Mouse (Mus musculus) CH12.LX (cell line): Measurements from ENCODE around the gene Atg4b. TPM values are rescaled to one million over a fixed set of nuclear protein-coding genes. Genes with fewer than 3 reads are reported as not detected.

Experiments
- DNase-seq: peaks from one replicate; pipeline ENCODE4 v3.0.0-alpha.2; 2013; ENCODE audit errors: extremely low read depth
- H3K27ac ChIP-seq: 2 replicates; pipeline ENCODE4 v1.5.1; 2012; ENCODE audit warnings: low read depth, mild to moderate bottlenecking, control low read depth, moderate library complexity; ENCODE audit not compliant: insufficient read depth
- H3K27me3 ChIP-seq: replicated peaks from 2 replicates; pipeline ENCODE3; 2012; ENCODE audit warnings: inconsistent platforms
- H3K36me3 ChIP-seq, 2 experiments: replicated peaks in 1 of 2; 2 replicates each; pipeline versions ENCODE3 to v1.6.1; 2012; ENCODE audit warnings: inconsistent platforms in 1 of 2, low read length in 1 of 2, mild to moderate bottlenecking in 1 of 2, mixed read lengths in 1 of 2, moderate library complexity in 1 of 2; ENCODE audit not compliant: control insufficient read depth in 1 of 2, insufficient read depth in 1 of 2
- H3K4me1 ChIP-seq, 2 experiments: 2 replicates each; pipeline ENCODE4 v1.6.1; 2012; ENCODE audit warnings: inconsistent platforms in 1 of 2, moderate library complexity in 1 of 2; ENCODE audit not compliant: insufficient read depth in 2 of 2, control insufficient read depth in 1 of 2
- H3K4me2 ChIP-seq: 2 replicates; pipeline ENCODE4 v1.6.1; 2012; ENCODE audit warnings: low read depth, mild to moderate bottlenecking, control low read depth; ENCODE audit not compliant: poor library complexity, insufficient read depth, severe bottlenecking
- H3K4me3 ChIP-seq, 3 experiments: fragments of 150-350 bp in 1 of 3; sonication (generic) in 1 of 3; replicated peaks in 1 of 3; 2 replicates each; pipeline versions ENCODE3 to v1.5.1; 2011 to 2012; ENCODE audit warnings: low read depth in 2 of 3, low read length in 2 of 3, mild to moderate bottlenecking in 2 of 3, moderate library complexity in 2 of 3, control low read depth in 1 of 3, improper control_type of control experiment in 1 of 3, inconsistent platforms in 1 of 3, mixed read lengths in 1 of 3; ENCODE audit not compliant: poor library complexity in 1 of 3
- H3K79me2 ChIP-seq: replicated peaks from 2 replicates; pipeline ENCODE4 v1.6.1; 2012; ENCODE audit warnings: mild to moderate bottlenecking, moderate library complexity; ENCODE audit not compliant: control insufficient read depth, poor library complexity, insufficient read depth, severe bottlenecking; ENCODE audit errors: extremely low read depth
- H3K9ac ChIP-seq: 2 replicates; pipeline ENCODE4 v1.6.1; 2012; ENCODE audit warnings: low read depth, mild to moderate bottlenecking, control low read depth, moderate library complexity; ENCODE audit not compliant: insufficient read depth
- H3K9me3 ChIP-seq: replicated peaks from 2 replicates; pipeline ENCODE3; 2012; ENCODE audit warnings: low read length, inconsistent platforms, mixed read lengths
- BHLHE40 ChIP-seq: IDR thresholded peaks from 2 replicates; pipeline ENCODE4 v1.6.1; 2011; ENCODE audit warnings: mild to moderate bottlenecking, low read depth, low read length, improper control_type of control experiment
- CHD1 ChIP-seq: IDR thresholded peaks from 2 replicates; pipeline ENCODE4 v1.6.1; 2012; ENCODE audit warnings: low read depth, low read length, improper control_type of control experiment, inconsistent platforms
- CHD2 ChIP-seq: IDR thresholded peaks from 2 replicates; pipeline ENCODE4 v1.6.1; 2011; ENCODE audit warnings: low read length, improper control_type of control experiment
- CTCF ChIP-seq, 2 experiments: IDR thresholded peaks in 1 of 2; conservative IDR thresholded peaks in 1 of 2; 2 replicates each; pipeline ENCODE4 v1.5.1; 2011 to 2012; ENCODE audit warnings: low read depth in 2 of 2, low read length in 2 of 2, improper control_type of control experiment in 1 of 2, inconsistent platforms in 1 of 2, mild to moderate bottlenecking in 1 of 2, moderate library complexity in 1 of 2
- E2F4 ChIP-seq: IDR thresholded peaks from 2 replicates; pipeline ENCODE4 v1.6.1; 2011; ENCODE audit warnings: low read depth, low read length, improper control_type of control experiment; ENCODE audit not compliant: insufficient replicate concordance
- ELF1 ChIP-seq: IDR thresholded peaks from 2 replicates; pipeline ENCODE4 v1.6.1; 2014; ENCODE audit warnings: low read depth, mild to moderate bottlenecking, inconsistent platforms, low read length, improper control_type of control experiment
- EP300 ChIP-seq: IDR thresholded peaks from 2 replicates; pipeline ENCODE4 v1.6.1; 2011; ENCODE audit warnings: low read length, improper control_type of control experiment
- ETS1 ChIP-seq: conservative IDR thresholded peaks from 2 replicates; pipeline ENCODE4 v1.6.1; 2012; ENCODE audit warnings: low read depth, mild to moderate bottlenecking, inconsistent platforms, low read length, improper control_type of control experiment, moderate library complexity
- GABPA ChIP-seq: IDR thresholded peaks from 2 replicates; pipeline ENCODE4 v1.6.1; 2012; ENCODE audit warnings: low read depth, low read length, improper control_type of control experiment, inconsistent platforms; ENCODE audit not compliant: insufficient replicate concordance
- HCFC1 ChIP-seq: IDR thresholded peaks from 2 replicates; pipeline ENCODE4 v1.6.1; 2012; ENCODE audit warnings: low read depth, mild to moderate bottlenecking, inconsistent platforms, low read length, improper control_type of control experiment
- IRF4 ChIP-seq: IDR thresholded peaks from 2 replicates; pipeline ENCODE4 v1.6.1; 2014; ENCODE audit warnings: low read depth, mild to moderate bottlenecking, inconsistent platforms, low read length, improper control_type of control experiment
- JUN ChIP-seq: IDR thresholded peaks from 2 replicates; pipeline ENCODE4 v1.6.1; 2011; ENCODE audit warnings: low read depth, mild to moderate bottlenecking, low read length, improper control_type of control experiment, moderate library complexity; ENCODE audit not compliant: insufficient read depth
- JUND ChIP-seq: conservative IDR thresholded peaks from 2 replicates; pipeline ENCODE4 v1.6.1; 2011; ENCODE audit warnings: low read depth, low read length, improper control_type of control experiment
- KAT2A ChIP-seq: IDR thresholded peaks from 2 replicates; pipeline ENCODE4 v1.6.1; 2012; ENCODE audit warnings: low read length, improper control_type of control experiment, inconsistent platforms; ENCODE audit not compliant: insufficient replicate concordance
- MAFK ChIP-seq: IDR thresholded peaks from 2 replicates; pipeline ENCODE4 v1.6.1; 2011; ENCODE audit warnings: low read length, improper control_type of control experiment; ENCODE audit not compliant: insufficient replicate concordance
- MAX ChIP-seq: IDR thresholded peaks from 2 replicates; pipeline ENCODE4 v1.6.1; 2011; ENCODE audit warnings: low read length, improper control_type of control experiment
- MAZ ChIP-seq: IDR thresholded peaks from 2 replicates; pipeline ENCODE4 v1.6.1; 2012; ENCODE audit warnings: low read depth, mild to moderate bottlenecking, inconsistent platforms, low read length, improper control_type of control experiment, moderate library complexity
- MEF2A ChIP-seq: IDR thresholded peaks from 2 replicates; pipeline ENCODE4 v1.6.1; 2014; ENCODE audit warnings: low read depth, mild to moderate bottlenecking, inconsistent platforms, low read length, improper control_type of control experiment, borderline replicate concordance
- MXI1 ChIP-seq: IDR thresholded peaks from 2 replicates; pipeline ENCODE4 v1.6.1; 2011; ENCODE audit warnings: mild to moderate bottlenecking, low read depth, low read length, improper control_type of control experiment
- MYC ChIP-seq: IDR thresholded peaks from 2 replicates; pipeline ENCODE4 v1.6.1; 2011; ENCODE audit warnings: low read depth, mild to moderate bottlenecking, improper control_type of control experiment, low read length
- NELFE ChIP-seq: IDR thresholded peaks from 2 replicates; pipeline ENCODE4 v1.6.1; 2011; ENCODE audit warnings: low read depth, low read length, improper control_type of control experiment
- NRF1 ChIP-seq: IDR thresholded peaks from 2 replicates; pipeline ENCODE4 v1.6.1; 2014; ENCODE audit warnings: low read depth, mild to moderate bottlenecking, inconsistent platforms, low read length, improper control_type of control experiment, moderate library complexity
- PAX5 ChIP-seq: IDR thresholded peaks from 2 replicates; pipeline ENCODE4 v1.6.1; 2012; ENCODE audit warnings: low read length, inconsistent platforms, mixed read lengths
- POLR2A ChIP-seq: IDR thresholded peaks from 2 replicates; pipeline ENCODE4 v1.6.1; 2011; ENCODE audit warnings: low read depth, mild to moderate bottlenecking, improper control_type of control experiment, low read length
- POLR2AphosphoS2 ChIP-seq: IDR thresholded peaks from 2 replicates; pipeline ENCODE4 v1.6.1; 2011; ENCODE audit warnings: low read depth, low read length, improper control_type of control experiment
- RAD21 ChIP-seq: IDR thresholded peaks from 2 replicates; pipeline ENCODE4 v1.6.1; 2011; ENCODE audit warnings: low read depth, mild to moderate bottlenecking, low read length, improper control_type of control experiment, moderate library complexity
- RCOR1 ChIP-seq: conservative IDR thresholded peaks from 2 replicates; pipeline ENCODE4 v1.6.1; 2012; ENCODE audit warnings: low read depth, mild to moderate bottlenecking, inconsistent platforms, low read length, improper control_type of control experiment
- SIN3A ChIP-seq: IDR thresholded peaks from 2 replicates; pipeline ENCODE4 v1.6.1; 2012; ENCODE audit warnings: low read length, improper control_type of control experiment, inconsistent platforms
- SMC3 ChIP-seq: IDR thresholded peaks from 2 replicates; pipeline ENCODE4 v1.6.1; 2011; ENCODE audit warnings: low read depth, low read length, improper control_type of control experiment
- TBP ChIP-seq: conservative IDR thresholded peaks from 2 replicates; pipeline ENCODE4 v1.6.1; 2011; ENCODE audit warnings: low read depth, low read length, improper control_type of control experiment
- TCF12 ChIP-seq: IDR thresholded peaks from 2 replicates; pipeline ENCODE4 v1.6.1; 2014; ENCODE audit warnings: low read depth, mild to moderate bottlenecking, inconsistent platforms, low read length, improper control_type of control experiment
- UBTF ChIP-seq: IDR thresholded peaks from 2 replicates; pipeline ENCODE4 v1.6.1; 2012; ENCODE audit warnings: low read depth, mild to moderate bottlenecking, inconsistent platforms, low read length, improper control_type of control experiment, moderate library complexity
- USF1 ChIP-seq: IDR thresholded peaks from 2 replicates; pipeline ENCODE4 v1.6.1; 2014; ENCODE audit warnings: low read depth, mild to moderate bottlenecking, inconsistent platforms, low read length, improper control_type of control experiment
- USF2 ChIP-seq: conservative IDR thresholded peaks from 2 replicates; pipeline ENCODE4 v1.6.1; 2011; ENCODE audit warnings: low read depth, low read length, improper control_type of control experiment
- ZC3H11A ChIP-seq: IDR thresholded peaks from 2 replicates; pipeline ENCODE4 v1.6.1; 2012; ENCODE audit warnings: low read depth, mild to moderate bottlenecking, inconsistent platforms, low read length, improper control_type of control experiment
- ZKSCAN1 ChIP-seq: IDR thresholded peaks from 2 replicates; pipeline ENCODE4 v1.6.1; 2012; ENCODE audit warnings: low read depth, inconsistent platforms, low read length, improper control_type of control experiment, borderline replicate concordance
- ZMIZ1 ChIP-seq: IDR thresholded peaks from 2 replicates; pipeline ENCODE4 v1.6.1; 2012; ENCODE audit warnings: low read depth, mild to moderate bottlenecking, inconsistent platforms, low read length, improper control_type of control experiment
- ZNF384 ChIP-seq: IDR thresholded peaks from 2 replicates; pipeline ENCODE4 v1.6.1; 2012; ENCODE audit warnings: low read depth, low read length, improper control_type of control experiment, inconsistent platforms
- dilution Hi-C: fragments of 300-500 bp; cut with MboI; formaldehyde crosslinking; loops from 2 replicates; pipeline ENCODE4 v1.14.3; 2020; ENCODE audit warnings: low sequenced_read_pairs; ENCODE audit not compliant: extremely low pct_unique_long_range_greater_than_20kb, extremely low pct_ligation_motif_present
- in situ Hi-C: fragments of 300-500 bp; cut with MboI; formaldehyde crosslinking; loops from 3 replicates; pipeline ENCODE4 v1.14.3; 2019; ENCODE audit warnings: low sequenced_read_pairs, low pct_ligation_motif_present, low pct_unique_long_range_greater_than_20kb, mixed read lengths
- polyA plus RNA-seq: library from polyadenylated mRNA; unstranded; fragments of >175 nt; gene quantifications from 2 replicates; pipeline ENCODE4 v1.2.1, GENCODE M21; 2012; ENCODE audit warnings: low read depth; ENCODE audit not compliant: insufficient read length
- total RNA-seq, 2 experiments: library from RNA; depleted of rRNA; stranded (reverse); fragments of 300-350 nt in 1 of 2; fragments of >200 nt in 1 of 2; gene quantifications; 2 replicates each; pipeline ENCODE4 v1.2.3; 2012 to 2014

Gene Atg4b
- total and polyA plus RNA-seq, 3 experiments, result 20.1 to 55.1 (median 21.4) TPM

DNA sequence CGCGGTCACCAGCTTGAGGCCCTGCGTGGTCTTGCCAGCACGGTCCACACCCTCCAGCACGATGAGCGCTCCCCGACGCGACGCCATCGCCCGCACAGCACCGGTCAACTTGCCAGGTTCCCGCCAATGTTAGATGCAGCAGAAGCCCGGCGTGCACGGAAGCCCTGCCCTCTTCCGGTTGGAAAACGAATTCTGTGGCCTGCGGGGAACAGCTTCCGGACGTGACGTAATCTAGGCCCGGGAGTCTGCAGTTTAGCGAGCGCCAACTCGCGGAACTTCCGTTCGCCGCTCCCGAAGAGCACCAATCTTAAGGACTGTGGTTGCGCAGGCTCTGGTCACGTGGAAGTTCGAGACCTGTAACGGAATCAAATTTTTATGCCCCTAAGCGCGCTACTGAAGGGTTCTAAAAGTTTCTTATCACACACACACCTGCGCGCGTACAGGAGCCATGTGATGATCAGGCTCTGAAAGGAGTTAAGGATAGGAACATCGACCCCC is 50.5 kb downstream of the Atg4b start, which contains the start of gene Dtymk:
TSS of gene Dtymk (minus strand) at position 194 of the 498 bp plus-strand sequence.
- dilution Hi-C loops, result no loop called here
- H3K79me2 ChIP-seq, result peaks cover 34% of the 10 kb centered on the region
- H3K4me2 ChIP-seq, result peak within 1 kb of the TSS; percentile 99
- H3K9ac ChIP-seq, result peak within 1 kb of the TSS; percentile 87
- TF ChIP-seq POLR2AphosphoS2, result peak; percentile 53; the same call in 1 of the 2 replicates
- TF ChIP-seq SIN3A, result peak; percentile 84
- TF ChIP-seq CHD2, result no peak
- TF ChIP-seq ZKSCAN1, result no peak
- no peak for TF ChIP-seq ZC3H11A
- peak; percentile 84 for TF ChIP-seq TCF12
- peak; percentile 48; the same call in 1 of the 2 replicates for TF ChIP-seq ZMIZ1
- peak; percentile 94 for TF ChIP-seq BHLHE40
- TF ChIP-seq JUND, result peak; percentile 45; the same call in 1 of the 2 replicates
- TF ChIP-seq POLR2A, result peak; percentile 85
- TF ChIP-seq MXI1, result peak; percentile 93
- peak; percentile 95 for TF ChIP-seq ELF1
- TF ChIP-seq JUN, result peak; percentile 63
- peak; percentile 78 for TF ChIP-seq IRF4
- TF ChIP-seq SMC3, result no peak
- TF ChIP-seq UBTF, result no peak
- peak; percentile 86 for TF ChIP-seq HCFC1
- no peak for TF ChIP-seq PAX5
- 0 out of 2 replicates have a peak, but pooled peaks have one; percentile 34 for TF ChIP-seq MAZ
- TF ChIP-seq E2F4, result peak; percentile 94
- peak; percentile 74; the same call in 1 of the 2 replicates for TF ChIP-seq ETS1
- TF ChIP-seq NRF1, result peak; percentile 75
- no peak for TF ChIP-seq CHD1
- peak; percentile 66; the same call in 1 of the 2 replicates for TF ChIP-seq MEF2A
- TF ChIP-seq ZNF384, result no peak
- TF ChIP-seq RAD21, result no peak
- TF ChIP-seq TBP, result peak; percentile 84
- no peak; the same call in 1 of the 2 replicates for TF ChIP-seq GABPA
- TF ChIP-seq MAFK, result no peak
- peak in 1 of 2 experiments; percentile 16; a peak in 1 of 4 replicates for TF ChIP-seq CTCF (conservative IDR thresholded peaks at IDR 0.05 in 1 of 2, IDR thresholded peaks at IDR 0.05 in 1 of 2; ENCODE audit: low read depth in 2 of 2, low read length in 2 of 2)
- peak; percentile 63 for TF ChIP-seq USF2
- TF ChIP-seq KAT2A, result peak; percentile 84
- TF ChIP-seq RCOR1, result no peak
- TF ChIP-seq MYC, result peak; percentile 96
- TF ChIP-seq EP300, result no peak
- peak; percentile 82 for TF ChIP-seq USF1
- TF ChIP-seq NELFE, result peak; percentile 86
- TF ChIP-seq MAX, result peak; percentile 95
- TF ChIP-seq, all 38 proteins: peak for 25
- H3K36me3 ChIP-seq, result peaks cover 28 to 53% of the 10 kb centered on the region in 2 experiments
- H3K9me3 ChIP-seq, result no peaks in the 10 kb centered on the region
- H3K27ac ChIP-seq, result peak within 1 kb of the TSS; percentile 73
- DNase-seq, result peak; percentile 97
- peak within 1 kb of the TSS; percentile 80 to 99 (median 84) for H3K4me3 ChIP-seq
- H3K27me3 ChIP-seq, result no peaks in the 10 kb centered on the region
- peaks cover 12 to 58% of the 10 kb centered on the region in 2 experiments; a peak in 3 of 4 replicates for H3K4me1 ChIP-seq
- in situ Hi-C loops, result no loop called here
